ENCODE assay signal across 8 mouse cellular contexts in the genomic region with DNA sequence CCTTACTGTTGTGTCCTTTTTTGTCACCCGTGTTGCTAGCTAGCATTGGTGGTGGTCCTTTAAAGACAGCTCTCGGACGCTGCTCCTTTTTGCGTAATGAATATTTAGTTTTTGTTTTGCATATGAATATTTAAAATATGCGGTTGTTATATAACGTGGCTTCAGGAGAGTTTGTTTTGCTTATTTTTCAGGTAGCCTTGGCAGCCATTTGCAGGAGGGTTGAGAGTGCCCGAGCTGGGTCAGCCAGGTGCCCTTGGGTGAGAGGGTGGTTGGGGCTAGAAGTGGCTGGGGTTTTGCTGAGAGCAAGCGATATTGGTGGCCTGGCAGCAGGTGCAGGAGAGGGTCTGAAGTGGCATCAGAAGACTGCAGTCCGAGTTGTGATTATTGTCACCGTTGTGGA. TPM values are rescaled to one million over a fixed set of nuclear protein-coding genes. Genes with fewer than 3 reads are reported as not detected.
A peak's percentile ranks its signal among the peaks of the same experiment; 100 is the strongest.
DNase-seq lines count a peak whose midpoint lies in the region; ATAC-seq and TF ChIP-seq lines count a peak whose summit lies in the region.

No protein-coding gene starts in this region.

- WGBS in heart, embryonic 13.5 days: 2% methylated on average over 10 of the region's 10 CpGs
- WGBS in kidney, postnatal 0 days: 2% methylated on average over 10 of the region's 10 CpGs

- no peaks in the 10 kb centered on the region for H3K9me3 ChIP-seq in heart, embryonic 13.5 days
- H3K9me3 ChIP-seq in kidney, postnatal 0 days (replicated peaks; ENCODE audit: low read length): no peaks in the 10 kb centered on the region

- H3K36me3 ChIP-seq in heart, embryonic 13.5 days: peaks cover 33% of the 10 kb centered on the region
- H3K36me3 ChIP-seq in kidney, postnatal 0 days (ENCODE audit: insufficient read depth, low read length): peaks cover 10% of the 10 kb centered on the region; the same call in 1 of the 2 replicates

- TF ChIP-seq CTCF in bone marrow macrophage, adult 2 months (IDR thresholded peaks at IDR 0.05; ENCODE audit: low read depth, low read length): no peak
- TF ChIP-seq CTCF in kidney, postnatal 0 days (IDR thresholded peaks at IDR 0.05; ENCODE audit: low read depth): no peak

- no peak for ATAC-seq in heart, embryonic 13.5 days (ENCODE audit: extremely low read depth, insufficient number of reproducible peaks, low FRiP score, low TSS enrichment)
- ATAC-seq in kidney, postnatal 0 days (replicated peaks; ENCODE audit: low FRiP score, low read depth): no peak
- ATAC-seq in megakaryocyte progenitor cell, adult 5-6 weeks (replicated peaks; ENCODE audit: poor library complexity): no peak

- H3K4me1 ChIP-seq in bone marrow macrophage, adult 2 months (ENCODE audit: control insufficient read depth, insufficient read depth, low read length): peaks cover 10% of the 10 kb centered on the region
- H3K4me1 ChIP-seq in heart, embryonic 13.5 days: peaks cover 21% of the 10 kb centered on the region
- peaks cover 5% of the 10 kb centered on the region; the same call in 1 of the 2 replicates for H3K4me1 ChIP-seq in kidney, postnatal 0 days (replicated peaks; ENCODE audit: insufficient read depth, low read length)

- DNase-seq in cerebellum, adult 9-11 months: peak; percentile 61
- DNase-seq in cerebellum, postnatal 4 days (ENCODE audit: low spot score in 2 of 2): no peak
- no peak for DNase-seq in kidney, postnatal 0 days (ENCODE audit: low spot score)
- DNase-seq in lung, postnatal 36 days: peak; percentile 56
- no peak for DNase-seq in gastrocnemius, postnatal 14 days

- peak overlapping the region; percentile 77 for H3K27ac ChIP-seq in bone marrow macrophage, adult 2 months (ENCODE audit: insufficient read depth, low read depth, low read length)
- H3K27ac ChIP-seq in heart, embryonic 13.5 days (replicated peaks): peak overlapping the region; percentile 98
- peak overlapping the region; percentile 93 for H3K27ac ChIP-seq in kidney, postnatal 0 days

- no peaks in the 10 kb centered on the region for H3K27me3 ChIP-seq in heart, embryonic 13.5 days (replicated peaks)
- no peaks in the 10 kb centered on the region for H3K27me3 ChIP-seq in kidney, postnatal 0 days (ENCODE audit: insufficient read depth, low read length)

- H3K9ac ChIP-seq in heart, embryonic 13.5 days: peak overlapping the region; percentile 94
- peak overlapping the region; percentile 77 for H3K9ac ChIP-seq in kidney, postnatal 0 days (ENCODE audit: low read depth, low read length)

- no peak for TF ChIP-seq POLR2A in bone marrow macrophage, adult 2 months (IDR thresholded peaks at IDR 0.05; ENCODE audit: borderline replicate concordance, low read depth, low read length)

- intact Hi-C loops in gastrocnemius, postnatal 14 days (cut with DNase I; ENCODE audit: low total_unique reads): no loop called here

- peak overlapping the region; percentile 90 for H3K4me3 ChIP-seq in bone marrow macrophage, adult 2 months (ENCODE audit: insufficient read depth, low read length)
- H3K4me3 ChIP-seq in heart, embryonic 13.5 days: peak overlapping the region; percentile 95
- H3K4me3 ChIP-seq in kidney, postnatal 0 days (replicated peaks; ENCODE audit: low read depth, low read length): peak overlapping the region; percentile 81

- H3K4me2 ChIP-seq in heart, embryonic 13.5 days: peak overlapping the region; percentile 90
- H3K4me2 ChIP-seq in kidney, postnatal 0 days (ENCODE audit: low read length): peak overlapping the region; percentile 79

RNA-seq across cellular contexts. Expression of a gene that starts 1.9 kb away (rescaled TPM):
- polyA plus RNA-seq in bone marrow macrophage, adult 2 months (2012; ENCODE audit: insufficient read depth, insufficient read length, missing spikeins): 92.6 and 97.7 TPM in 2 replicates
- polyA plus RNA-seq in heart, embryonic 13.5 days (2015; fragmentation: Nextera tagmentation; extraction: Ambion mirVana): 305 and 354 TPM in 2 replicates
- polyA plus RNA-seq in kidney, postnatal 0 days (2015; fragmentation: Nextera tagmentation; extraction: Ambion mirVana): 295 and 310 TPM in 2 replicates
- 118 and 119 TPM in 2 replicates for total RNA-seq in megakaryocyte progenitor cell, adult 5-6 weeks (2015)
- 69.0 and 77.7 TPM in 2 replicates for total RNA-seq in megakaryocyte progenitor cell, adult 5-6 weeks (2017)
- 100 to 1,000 TPM; 302 to 371 TPM for total RNA-seq in gastrocnemius, postnatal 14 days (2021)

RNA-seq across cellular contexts. Expression of a gene that starts 14.6 kb away (rescaled TPM):
- 87.2 and 104 TPM in 2 replicates for polyA plus RNA-seq in bone marrow macrophage, adult 2 months (2012; ENCODE audit: insufficient read depth, insufficient read length, missing spikeins)
- polyA plus RNA-seq in heart, embryonic 13.5 days (2015; fragmentation: Nextera tagmentation; extraction: Ambion mirVana): 80.5 and 87.0 TPM in 2 replicates
- 143 and 150 TPM in 2 replicates for polyA plus RNA-seq in kidney, postnatal 0 days (2015; fragmentation: Nextera tagmentation; extraction: Ambion mirVana)
- 115 TPM in 2 replicates for total RNA-seq in megakaryocyte progenitor cell, adult 5-6 weeks (2015)
- 274 and 365 TPM in 2 replicates for total RNA-seq in megakaryocyte progenitor cell, adult 5-6 weeks (2017)
- total RNA-seq in gastrocnemius, postnatal 14 days (2021): 10 to 100 TPM; 27.9 to 31.2 TPM

RNA-seq across cellular contexts. Expression of a gene that starts 43.6 kb away (rescaled TPM):
- not detected in 2 replicates for polyA plus RNA-seq in bone marrow macrophage, adult 2 months (2012; ENCODE audit: insufficient read depth, insufficient read length, missing spikeins)
- polyA plus RNA-seq in heart, embryonic 13.5 days (2015; fragmentation: Nextera tagmentation; extraction: Ambion mirVana): 0.13 TPM in 1 of 2 replicates, not detected in the other
- 0.10 and 0.12 TPM in 2 replicates for polyA plus RNA-seq in kidney, postnatal 0 days (2015; fragmentation: Nextera tagmentation; extraction: Ambion mirVana)
- 0.91 TPM in 1 of 2 replicates, not detected in the other for total RNA-seq in megakaryocyte progenitor cell, adult 5-6 weeks (2015)
- total RNA-seq in megakaryocyte progenitor cell, adult 5-6 weeks (2017): 0.41 TPM in 1 of 2 replicates, not detected in the other
- not detected for total RNA-seq in gastrocnemius, postnatal 14 days (2021)

RNA-seq across cellular contexts. Expression of a gene that starts 48.0 kb away (rescaled TPM):
- 8.3 and 9.1 TPM in 2 replicates for polyA plus RNA-seq in bone marrow macrophage, adult 2 months (2012; ENCODE audit: insufficient read depth, insufficient read length, missing spikeins)
- polyA plus RNA-seq in heart, embryonic 13.5 days (2015; fragmentation: Nextera tagmentation; extraction: Ambion mirVana): 48.9 and 50.9 TPM in 2 replicates
- 103 and 119 TPM in 2 replicates for polyA plus RNA-seq in kidney, postnatal 0 days (2015; fragmentation: Nextera tagmentation; extraction: Ambion mirVana)
- 16.4 and 18.1 TPM in 2 replicates for total RNA-seq in megakaryocyte progenitor cell, adult 5-6 weeks (2015)
- total RNA-seq in megakaryocyte progenitor cell, adult 5-6 weeks (2017): 14.7 and 16.7 TPM in 2 replicates
- 1 to 10 TPM; 4.7 to 6.4 TPM for total RNA-seq in gastrocnemius, postnatal 14 days (2021)

RNA-seq across cellular contexts. Expression of a gene that starts 52.4 kb away (rescaled TPM):
- polyA plus RNA-seq in bone marrow macrophage, adult 2 months (2012; ENCODE audit: insufficient read depth, insufficient read length, missing spikeins): 0.21 TPM in 1 of 2 replicates, not detected in the other
- polyA plus RNA-seq in heart, embryonic 13.5 days (2015; fragmentation: Nextera tagmentation; extraction: Ambion mirVana): 0.11 TPM in 1 of 2 replicates, not detected in the other
- 0.16 and 0.23 TPM in 2 replicates for polyA plus RNA-seq in kidney, postnatal 0 days (2015; fragmentation: Nextera tagmentation; extraction: Ambion mirVana)
- total RNA-seq in megakaryocyte progenitor cell, adult 5-6 weeks (2015): 0.15 and 0.99 TPM in 2 replicates
- total RNA-seq in megakaryocyte progenitor cell, adult 5-6 weeks (2017): 0.44 TPM in 1 of 2 replicates, not detected in the other
- under 1 TPM; 0.27 to 0.35 TPM for total RNA-seq in gastrocnemius, postnatal 14 days (2021)

Comparison
In these comparisons a context has a peak if more than half of its experiments do, and no peak if none do; other contexts are left out.
1. DNase-seq: peak in cerebellum, adult 9-11 months (single experiment) and lung, postnatal 36 days (single experiment); none in cerebellum, postnatal 4 days (0 of 2), kidney, postnatal 0 days (single experiment) and gastrocnemius, postnatal 14 days (single experiment).
2. Peak in every context shown above with its lines, with median percentiles within 50 percentile points of each other: H3K27ac ChIP-seq and H3K4me3 ChIP-seq.